Mouse (Mus musculus) cerebellum, adult 9-11 months (tissue): ENCODE results near the gene Zfp954.
"Not testable (repeated sequence)": the region's sequence is repeated elsewhere in the genome, so short reads cannot be mapped to it uniquely, and the experiment has no call there.

Source experiments
- DNase-seq: peaks from one replicate; pipeline ENCODE4 v3.0.0; 2022

The Zfp954 gene

DNA sequence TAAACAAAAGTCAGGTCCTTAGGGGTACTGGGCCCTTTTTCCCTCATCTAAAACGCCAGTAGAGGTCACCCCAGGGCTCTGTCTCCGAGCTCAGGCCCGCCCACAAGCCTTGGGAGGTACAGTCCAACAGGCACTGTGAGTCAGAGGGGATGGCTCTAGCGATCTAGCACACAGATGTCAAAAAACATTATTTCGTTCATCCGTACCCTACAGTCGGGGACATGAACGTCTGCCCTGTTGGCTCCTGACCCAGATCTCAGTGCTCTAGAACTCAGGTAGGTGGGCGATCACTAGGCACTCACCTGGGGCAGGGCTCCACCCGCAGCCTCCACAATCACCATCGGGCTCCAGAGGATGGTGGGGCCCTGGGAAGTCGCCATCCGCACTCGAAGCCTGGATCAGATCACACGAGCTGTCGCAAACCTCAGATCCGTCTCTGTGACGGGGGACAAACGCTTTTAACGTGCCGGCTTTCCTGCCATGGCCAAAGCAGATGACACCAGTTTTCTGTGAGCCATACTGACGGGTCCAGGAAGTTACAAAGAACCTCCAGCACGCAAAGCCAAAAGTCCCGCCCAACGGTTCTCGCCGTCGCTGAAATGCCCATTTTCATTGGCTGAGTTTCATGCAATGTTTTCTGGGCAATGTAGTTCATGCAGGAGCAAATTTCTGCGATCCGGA lies at the start of gene Zfp954:
TSS of gene Zfp954 (minus strand) at position 568 of the 681 bp plus-strand sequence.
- peak; percentile 89 for DNase-seq

DNA sequence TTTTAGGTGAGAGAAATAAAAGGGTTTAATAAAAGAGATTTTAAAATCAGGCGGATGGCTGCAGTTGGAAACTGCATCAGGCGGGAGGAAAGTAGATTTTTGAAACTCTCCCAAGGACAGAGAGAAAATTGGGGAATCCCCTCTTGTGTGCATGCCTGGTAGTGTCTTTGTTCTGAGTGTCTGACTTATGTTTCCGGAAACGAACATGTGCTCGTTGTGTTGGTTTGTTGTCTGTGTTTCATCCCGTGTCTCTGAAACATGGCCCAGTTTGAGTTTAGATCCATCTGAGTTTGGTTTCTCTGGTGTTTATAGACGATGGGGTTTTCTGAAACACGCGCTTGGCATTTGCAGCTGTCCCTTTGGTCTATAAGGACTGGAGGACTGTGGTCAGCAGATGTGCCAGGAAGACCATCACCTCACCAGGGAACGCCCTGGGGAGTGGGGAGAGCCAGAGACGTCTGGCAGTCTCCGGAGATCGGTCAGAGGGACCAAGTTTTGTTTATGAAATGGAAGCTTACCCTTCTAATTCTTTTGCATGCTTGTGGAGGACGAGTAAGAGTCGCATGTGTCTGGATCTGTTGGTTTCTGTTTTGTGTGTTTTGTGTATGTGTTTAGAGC lies 24.8 kb upstream of the Zfp954 start:
- DNase-seq = no peak

DNA sequence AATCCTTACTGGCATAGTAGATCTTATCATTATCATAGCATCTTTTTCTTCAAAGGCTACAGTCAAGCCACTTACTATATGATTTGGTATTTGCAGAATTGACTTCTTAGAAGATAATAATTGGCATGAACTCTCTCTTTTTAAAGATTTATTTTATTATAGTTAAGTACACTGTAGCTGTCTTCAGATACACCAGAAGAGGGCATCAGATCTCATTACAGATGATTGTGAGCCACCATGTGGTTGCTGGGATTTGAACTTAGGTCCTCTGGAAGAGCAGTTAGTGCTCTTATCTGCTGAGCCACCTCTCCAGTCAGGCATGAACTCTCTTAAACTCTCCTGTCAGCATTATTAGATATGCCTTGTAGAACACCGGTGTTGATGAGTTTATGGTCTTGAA lies 22.9 kb upstream of the Zfp954 start:
- DNase-seq = no peak

DNA sequence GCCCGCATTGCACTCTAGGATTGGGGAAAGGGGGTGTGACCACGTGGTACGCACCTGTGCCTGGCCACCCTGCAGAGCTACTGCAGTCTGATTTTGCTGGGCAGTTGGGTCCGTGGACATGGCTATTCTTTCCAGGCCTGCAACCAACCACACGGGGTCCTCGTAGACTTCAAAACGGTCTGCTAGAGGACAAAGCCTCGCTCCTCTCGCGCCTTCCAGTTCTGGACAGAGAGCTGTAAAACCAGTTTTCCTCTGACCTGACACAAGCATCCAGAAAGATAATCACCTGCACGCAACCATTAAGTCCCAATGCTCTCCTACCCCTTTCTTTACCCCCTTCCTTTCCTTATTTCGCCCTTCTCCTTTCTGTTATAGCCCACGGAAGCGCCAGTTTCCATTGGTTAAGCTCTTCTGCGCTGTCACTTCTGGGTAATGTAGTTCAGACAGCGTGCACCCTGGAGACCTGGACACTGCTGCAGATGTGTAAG lies 15.1 kb upstream of the Zfp954 start, which contains the start of gene Zfp773:
TSS of gene Zfp773 (minus strand) at position 377 of the 488 bp plus-strand sequence.
- DNase-seq = peak; percentile 70

- DNase-seq = no peak
Observed at GRCm38 (mm10) chr7:7132751-7133150, 11.5 kb upstream of the Zfp954 start.

- not testable (repeated sequence) for DNase-seq
Observed at GRCm38 (mm10) chr7:7130491-7131124, 9.3 kb upstream of the Zfp954 start.

- DNase-seq = no peak
Observed at GRCm38 (mm10) chr7:7121602-7121980, 303 bp upstream of the Zfp954 start.

- no peak for DNase-seq
Observed at GRCm38 (mm10) chr7:7118441-7118840, 2.8 kb downstream of the Zfp954 start.

DNA sequence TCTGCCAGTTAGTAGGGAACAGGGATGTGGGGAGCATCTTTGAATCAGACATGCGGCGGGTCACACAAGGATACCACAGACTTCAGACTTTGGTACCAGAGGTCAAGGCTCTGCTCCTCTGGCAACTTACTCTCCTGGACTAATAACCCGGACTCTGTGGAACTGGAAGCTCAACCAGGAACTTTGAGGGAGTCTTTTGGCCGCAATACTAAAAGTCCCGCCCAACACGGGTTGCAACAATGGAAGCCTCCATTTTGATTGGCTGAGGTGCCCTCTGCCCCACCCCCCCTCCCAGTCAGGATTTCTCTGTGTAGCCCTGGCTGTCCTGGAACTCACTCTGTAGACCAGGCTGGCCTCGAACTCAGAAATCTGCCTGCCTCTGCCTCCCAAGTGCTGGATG lies 12.8 kb downstream of the Zfp954 start:
- DNase-seq = no peak
